Mouse (Mus musculus) heart, embryonic 10.5 days (tissue): ENCODE measurements around the gene Map4k4. TPM values are rescaled to one million over a fixed set of nuclear protein-coding genes. Genes with fewer than 3 reads are reported as not detected.

Experiments
- DNase-seq: peaks from one replicate; pipeline ENCODE4 v3.0.0-alpha.2; 2017; ENCODE audit warnings: low spot score
- H3K27ac ChIP-seq: fragments of 300-500 bp; sonication (generic); 2 replicates; pipeline ENCODE4 v1.5.1; 2016; ENCODE audit warnings: mild to moderate bottlenecking
- H3K27me3 ChIP-seq: fragments of 300-500 bp; sonication (generic); 2 replicates; pipeline ENCODE4 v1.6.1; 2016; ENCODE audit warnings: mild to moderate bottlenecking; ENCODE audit not compliant: poor library complexity, insufficient read depth, severe bottlenecking
- H3K36me3 ChIP-seq: fragments of 300-500 bp; sonication (generic); 2 replicates; pipeline ENCODE4 v1.6.1; 2016; ENCODE audit warnings: mild to moderate bottlenecking, moderate library complexity
- H3K4me1 ChIP-seq: fragments of 300-500 bp; sonication (generic); 2 replicates; pipeline ENCODE4 v1.6.1; 2016; ENCODE audit warnings: mild to moderate bottlenecking
- H3K4me3 ChIP-seq: fragments of 300-500 bp; sonication (generic); 2 replicates; pipeline ENCODE4 v1.5.1; 2016; ENCODE audit warnings: mild to moderate bottlenecking, moderate library complexity
- H3K9me3 ChIP-seq: fragments of 300-500 bp; sonication (generic); 2 replicates; pipeline ENCODE4 v1.6.1; 2016; ENCODE audit warnings: mild to moderate bottlenecking, moderate library complexity
- WGBS: fragments of 180-500 bp; shearing (Covaris S2); methylation state at CpG from one replicate; pipeline ENCODE4 v1.1.7; 2016; 5-methylcytosine and 5-hydroxymethylcytosine counted together
- polyA plus RNA-seq: library from polyadenylated mRNA; unstranded; fragments of >200 nt; fragmentation: Nextera tagmentation; extraction: Ambion mirVana; gene quantifications from 2 replicates; pipeline ENCODE4 v1.2.1, GENCODE M21; 2016

Map4k4 gene
- polyA plus RNA-seq, 1 experiment from 2014 or later = 24.7 TPM

- 82% methylated on average over 3 of the region's 3 CpGs for WGBS
- Histone ChIP-seq H3K36me3 (peaks cover 11% of the 10 kb centered on the region; the same call in 1 of the 2 replicates), H3K4me1 (peaks cover 74% of the 10 kb centered on the region)
Observed at GRCm38 (mm10) chr1:39904720-39905119, 4.0 kb downstream of the Map4k4 start.

GRCm38 (mm10) chr1:39906921-39907320 lies 6.2 kb downstream of the Map4k4 start:
- H3K36me3 ChIP-seq = peaks cover 26% of the 10 kb centered on the region
- no peak for DNase-seq
- H3K9me3 ChIP-seq = no peaks in the 10 kb centered on the region
- H3K4me1 ChIP-seq = peaks cover 81% of the 10 kb centered on the region
- H3K27me3 ChIP-seq = no peaks in the 10 kb centered on the region
- H3K4me3 ChIP-seq = no peak overlapping the region
- 62% methylated on average over 11 of the region's 11 CpGs for WGBS
- no peak overlapping the region for H3K27ac ChIP-seq

More at GRCm38 (mm10) chr1:39904720-39905119, 4.0 kb downstream of the Map4k4 start:
- no peak for DNase-seq
- H3K27me3 ChIP-seq = no peaks in the 10 kb centered on the region
- H3K27ac ChIP-seq = no peak overlapping the region
- H3K9me3 ChIP-seq = no peaks in the 10 kb centered on the region
- H3K4me3 ChIP-seq = no peak overlapping the region

GRCm38 (mm10) chr1:39908976-39909375 lies 8.3 kb downstream of the Map4k4 start:
- H3K36me3 ChIP-seq = peaks cover 34% of the 10 kb centered on the region
- peaks cover 67% of the 10 kb centered on the region for H3K4me1 ChIP-seq
- no peak for DNase-seq
- no peak overlapping the region for H3K4me3 ChIP-seq
- no peaks in the 10 kb centered on the region for H3K27me3 ChIP-seq
- WGBS = 89% methylated on average over 2 of the region's 2 CpGs
- H3K9me3 ChIP-seq = no peaks in the 10 kb centered on the region
- no peak overlapping the region for H3K27ac ChIP-seq

GRCm38 (mm10) chr1:39911446-39911845 lies 10.7 kb downstream of the Map4k4 start:
- DNase-seq = no peak
- peaks cover 46% of the 10 kb centered on the region for H3K36me3 ChIP-seq
- WGBS = 58% methylated on average over 3 of the region's 3 CpGs
- H3K4me1 ChIP-seq = peaks cover 47% of the 10 kb centered on the region
- H3K9me3 ChIP-seq = no peaks in the 10 kb centered on the region
- no peak overlapping the region for H3K27ac ChIP-seq
- no peaks in the 10 kb centered on the region for H3K27me3 ChIP-seq
- H3K4me3 ChIP-seq = no peak overlapping the region

- no peak for DNase-seq
- Histone ChIP-seq H3K4me1 (peaks cover 40% of the 10 kb centered on the region), H3K4me3 (no peak overlapping the region), H3K27ac (no peak overlapping the region), H3K9me3 (no peaks in the 10 kb centered on the region), H3K36me3 (peaks cover 46% of the 10 kb centered on the region), H3K27me3 (no peaks in the 10 kb centered on the region)
- 74% methylated on average over 4 of the region's 4 CpGs for WGBS
Observed at GRCm38 (mm10) chr1:39913256-39913655, 12.5 kb downstream of the Map4k4 start.

GRCm38 (mm10) chr1:39916144-39916543 lies 15.4 kb downstream of the Map4k4 start:
- Histone ChIP-seq H3K4me3 (no peak overlapping the region), H3K27ac (no peak overlapping the region), H3K36me3 (peaks cover 36% of the 10 kb centered on the region), H3K27me3 (no peaks in the 10 kb centered on the region), H3K9me3 (no peaks in the 10 kb centered on the region), H3K4me1 (peaks cover 41% of the 10 kb centered on the region)
- no peak for DNase-seq
- 93% methylated on average over 4 of the region's 4 CpGs for WGBS

GRCm38 (mm10) chr1:39917855-39918516 lies 17.3 kb downstream of the Map4k4 start:
- H3K4me3 ChIP-seq = no peak overlapping the region
- 82% methylated on average over 13 of the region's 13 CpGs for WGBS
- no peak overlapping the region for H3K27ac ChIP-seq
- H3K36me3 ChIP-seq = peaks cover 22% of the 10 kb centered on the region
- H3K27me3 ChIP-seq = no peaks in the 10 kb centered on the region
- DNase-seq = no peak
- H3K9me3 ChIP-seq = no peaks in the 10 kb centered on the region
- peaks cover 54% of the 10 kb centered on the region for H3K4me1 ChIP-seq

- Histone ChIP-seq H3K4me1 (peaks cover 60% of the 10 kb centered on the region), H3K36me3 (peaks cover 22% of the 10 kb centered on the region), H3K4me3 (no peak overlapping the region), H3K27me3 (no peaks in the 10 kb centered on the region), H3K9me3 (no peaks in the 10 kb centered on the region), H3K27ac (no peak overlapping the region)
- 53% methylated on average over 7 of the region's 7 CpGs for WGBS
- no peak for DNase-seq
Observed at GRCm38 (mm10) chr1:39918517-39919115, 17.9 kb downstream of the Map4k4 start.

- no peaks in the 10 kb centered on the region for H3K9me3 ChIP-seq
- peaks cover 18% of the 10 kb centered on the region for H3K36me3 ChIP-seq
- no peak overlapping the region for H3K27ac ChIP-seq
- 56% methylated on average over 2 of the region's 2 CpGs for WGBS
- H3K4me1 ChIP-seq = peaks cover 78% of the 10 kb centered on the region
- no peak overlapping the region for H3K4me3 ChIP-seq
- no peaks in the 10 kb centered on the region for H3K27me3 ChIP-seq
- DNase-seq = no peak
Observed at GRCm38 (mm10) chr1:39920616-39921015, 19.9 kb downstream of the Map4k4 start.

GRCm38 (mm10) chr1:39921996-39922395 lies 21.3 kb downstream of the Map4k4 start:
- 86% methylated on average over 3 of the region's 3 CpGs for WGBS
- Histone ChIP-seq H3K4me3 (no peak overlapping the region), H3K4me1 (peaks cover 83% of the 10 kb centered on the region), H3K9me3 (no peaks in the 10 kb centered on the region), H3K36me3 (peaks cover 12% of the 10 kb centered on the region), H3K27ac (no peak overlapping the region), H3K27me3 (no peaks in the 10 kb centered on the region)
- no peak for DNase-seq

GRCm38 (mm10) chr1:39922714-39923113 lies 22.0 kb downstream of the Map4k4 start:
- no peak for DNase-seq
- H3K27me3 ChIP-seq = no peaks in the 10 kb centered on the region
- peak overlapping the region; percentile 40 for H3K4me3 ChIP-seq
- no peaks in the 10 kb centered on the region for H3K9me3 ChIP-seq
- WGBS = 29% methylated on average over 8 of the region's 8 CpGs
- peaks cover 12% of the 10 kb centered on the region for H3K36me3 ChIP-seq
- H3K27ac ChIP-seq = peak overlapping the region; percentile 77; the same call in 1 of the 2 replicates
- peaks cover 83% of the 10 kb centered on the region for H3K4me1 ChIP-seq

- no peaks in the 10 kb centered on the region for H3K27me3 ChIP-seq
- DNase-seq = no peak
- no peaks in the 10 kb centered on the region for H3K9me3 ChIP-seq
- peaks cover 12% of the 10 kb centered on the region for H3K36me3 ChIP-seq
- WGBS = 6% methylated on average over 15 of the region's 15 CpGs
- H3K4me3 ChIP-seq = peak overlapping the region; percentile 40
- peaks cover 75% of the 10 kb centered on the region for H3K4me1 ChIP-seq
- H3K27ac ChIP-seq = peak overlapping the region; percentile 77
Observed at GRCm38 (mm10) chr1:39923395-39924337, 23.0 kb downstream of the Map4k4 start.
